Mouse (Mus musculus): Measurements from ENCODE around the gene Eef1akmt4. TPM values are rescaled to one million over a fixed set of nuclear protein-coding genes. Genes with fewer than 3 reads are reported as not detected.

The Eef1akmt4 gene
- polyA plus RNA-seq, 1 experiment from 2014 or later: 15.0 TPM

- WGBS (ENCODE audit: insufficient replicate concordance): 35% methylated on average over 7 of the region's 7 CpGs
- Histone ChIP-seq H3K9ac (ENCODE audit: low read depth, low read length) (no peak overlapping the region), H3K27ac (ENCODE audit: low read length) (no peak overlapping the region), H3K9me3 (replicated peaks; ENCODE audit: control insufficient read depth, low read length) (no peaks in the 10 kb centered on the region), H3K4me1 (ENCODE audit: control insufficient read depth, low read depth, low read length) (peaks cover 28% of the 10 kb centered on the region), H3K4me3 (ENCODE audit: low read depth, low read length) (no peak overlapping the region), H3K4me2 (ENCODE audit: low read depth, low read length) (no peak overlapping the region), H3K36me3 (ENCODE audit: control insufficient read depth, insufficient read depth) (no peaks in the 10 kb centered on the region), H3K27me3 (ENCODE audit: control insufficient read depth, insufficient read depth, low read depth, low read length) (peaks cover 22% of the 10 kb centered on the region)
- ATAC-seq (ENCODE audit: low read depth): peak; percentile 28; the same call in 1 of the 2 replicates
These were observed 14.5 kb upstream of the Eef1akmt4 start for GRCm38 (mm10) chr16:20596687-20597441.

GRCm38 (mm10) chr16:20600511-20600910 is 10.9 kb upstream of the Eef1akmt4 start:
- no peak for ATAC-seq (ENCODE audit: low read depth)
- Histone ChIP-seq H3K4me1 (ENCODE audit: control insufficient read depth, low read depth, low read length) (peaks cover 14% of the 10 kb centered on the region), H3K27ac (ENCODE audit: low read length) (no peak overlapping the region), H3K9ac (ENCODE audit: low read depth, low read length) (no peak overlapping the region), H3K4me2 (ENCODE audit: low read depth, low read length) (no peak overlapping the region), H3K27me3 (ENCODE audit: control insufficient read depth, insufficient read depth, low read depth, low read length) (no peaks in the 10 kb centered on the region), H3K4me3 (ENCODE audit: low read depth, low read length) (no peak overlapping the region), H3K9me3 (replicated peaks; ENCODE audit: control insufficient read depth, low read length) (no peaks in the 10 kb centered on the region), H3K36me3 (ENCODE audit: control insufficient read depth, insufficient read depth) (peaks cover 2% of the 10 kb centered on the region)
- WGBS (ENCODE audit: insufficient replicate concordance): 69% methylated on average over 5 of the region's 5 CpGs

GRCm38 (mm10) chr16:20604705-20605104 is 6.7 kb upstream of the Eef1akmt4 start:
- Histone ChIP-seq H3K9me3 (replicated peaks; ENCODE audit: control insufficient read depth, low read length) (no peaks in the 10 kb centered on the region), H3K4me1 (ENCODE audit: control insufficient read depth, low read depth, low read length) (peaks cover under 1% of the 10 kb centered on the region; the same call in 1 of the 2 replicates), H3K27me3 (ENCODE audit: control insufficient read depth, insufficient read depth, low read depth, low read length) (no peaks in the 10 kb centered on the region), H3K27ac (ENCODE audit: low read length) (no peak overlapping the region), H3K4me2 (ENCODE audit: low read depth, low read length) (no peak overlapping the region), H3K9ac (ENCODE audit: low read depth, low read length) (no peak overlapping the region), H3K4me3 (ENCODE audit: low read depth, low read length) (no peak overlapping the region), H3K36me3 (ENCODE audit: control insufficient read depth, insufficient read depth) (peaks cover 7% of the 10 kb centered on the region)
- 77% methylated on average over 9 of the region's 9 CpGs for WGBS (ENCODE audit: insufficient replicate concordance)
- no peak for ATAC-seq (ENCODE audit: low read depth)

GRCm38 (mm10) chr16:20610501-20611356 is 664 bp upstream of the Eef1akmt4 start:
- ATAC-seq (ENCODE audit: low read depth): peak; percentile 50
- Histone ChIP-seq H3K4me1 (ENCODE audit: control insufficient read depth, low read depth, low read length) (peaks cover 17% of the 10 kb centered on the region), H3K9ac (ENCODE audit: low read depth, low read length) (peak overlapping the region; percentile 72), H3K27ac (ENCODE audit: low read length) (peak overlapping the region; percentile 68), H3K27me3 (ENCODE audit: control insufficient read depth, insufficient read depth, low read depth, low read length) (no peaks in the 10 kb centered on the region), H3K4me2 (ENCODE audit: low read depth, low read length) (peak overlapping the region; percentile 96), H3K4me3 (ENCODE audit: low read depth, low read length) (peak overlapping the region; percentile 70), H3K36me3 (ENCODE audit: control insufficient read depth, insufficient read depth) (peaks cover 4% of the 10 kb centered on the region; the same call in 1 of the 2 replicates), H3K9me3 (replicated peaks; ENCODE audit: control insufficient read depth, low read length) (no peaks in the 10 kb centered on the region)
- under 1% methylated on average over 28 of the region's 28 CpGs for WGBS (ENCODE audit: insufficient replicate concordance)

- H3K4me3 ChIP-seq (ENCODE audit: low read depth, low read length): peak overlapping the region; percentile 45
- H3K27ac ChIP-seq (ENCODE audit: low read length): no peak overlapping the region
- peak; percentile 7; the same call in 1 of the 2 replicates for ATAC-seq (ENCODE audit: low read depth)
- no peaks in the 10 kb centered on the region for H3K36me3 ChIP-seq (ENCODE audit: control insufficient read depth, insufficient read depth)
- peaks cover 29% of the 10 kb centered on the region for H3K4me1 ChIP-seq (ENCODE audit: control insufficient read depth, low read depth, low read length)
- no peak overlapping the region for H3K9ac ChIP-seq (ENCODE audit: low read depth, low read length)
- H3K4me2 ChIP-seq (ENCODE audit: low read depth, low read length): peak overlapping the region; percentile 97
- peaks cover 67% of the 10 kb centered on the region for H3K27me3 ChIP-seq (ENCODE audit: control insufficient read depth, insufficient read depth, low read depth, low read length)
- WGBS (ENCODE audit: insufficient replicate concordance): 4% methylated on average over 77 of the region's 83 CpGs
- no peaks in the 10 kb centered on the region for H3K9me3 ChIP-seq (replicated peaks; ENCODE audit: control insufficient read depth, low read length)
These were observed 8.4 kb downstream of the Eef1akmt4 start for GRCm38 (mm10) chr16:20619541-20620398.

- Histone ChIP-seq H3K9me3 (replicated peaks; ENCODE audit: control insufficient read depth, low read length) (no peaks in the 10 kb centered on the region), H3K27me3 (ENCODE audit: control insufficient read depth, insufficient read depth, low read depth, low read length) (peaks cover 67% of the 10 kb centered on the region), H3K4me3 (ENCODE audit: low read depth, low read length) (peak overlapping the region; percentile 72), H3K36me3 (ENCODE audit: control insufficient read depth, insufficient read depth) (no peaks in the 10 kb centered on the region), H3K27ac (ENCODE audit: low read length) (no peak overlapping the region), H3K4me2 (ENCODE audit: low read depth, low read length) (peak overlapping the region; percentile 97), H3K4me1 (ENCODE audit: control insufficient read depth, low read depth, low read length) (peaks cover 29% of the 10 kb centered on the region), H3K9ac (ENCODE audit: low read depth, low read length) (no peak overlapping the region)
- WGBS (ENCODE audit: insufficient replicate concordance): 1% methylated on average over 9 of the region's 9 CpGs
- ATAC-seq (ENCODE audit: low read depth): 0 out of 2 replicates have a peak, but pooled peaks have one; percentile 1
These were observed 9.0 kb downstream of the Eef1akmt4 start for GRCm38 (mm10) chr16:20620399-20620735.

- peaks cover 67% of the 10 kb centered on the region for H3K27me3 ChIP-seq (ENCODE audit: control insufficient read depth, insufficient read depth, low read depth, low read length)
- H3K9ac ChIP-seq (ENCODE audit: low read depth, low read length): peak overlapping the region; percentile 60
- peaks cover 29% of the 10 kb centered on the region for H3K4me1 ChIP-seq (ENCODE audit: control insufficient read depth, low read depth, low read length)
- H3K4me2 ChIP-seq (ENCODE audit: low read depth, low read length): peak overlapping the region; percentile 97
- H3K36me3 ChIP-seq (ENCODE audit: control insufficient read depth, insufficient read depth): no peaks in the 10 kb centered on the region
- WGBS (ENCODE audit: insufficient replicate concordance): under 1% methylated on average over 32 of the region's 32 CpGs
- H3K4me3 ChIP-seq (ENCODE audit: low read depth, low read length): peak overlapping the region; percentile 72
- no peak overlapping the region for H3K27ac ChIP-seq (ENCODE audit: low read length)
- ATAC-seq (ENCODE audit: low read depth): no peak; the same call in 1 of the 2 replicates
- H3K9me3 ChIP-seq (replicated peaks; ENCODE audit: control insufficient read depth, low read length): no peaks in the 10 kb centered on the region
These were observed 9.4 kb downstream of the Eef1akmt4 start for GRCm38 (mm10) chr16:20620751-20621190.

- Histone ChIP-seq H3K27me3 (ENCODE audit: control insufficient read depth, insufficient read depth, low read depth, low read length) (peaks cover 67% of the 10 kb centered on the region), H3K4me2 (ENCODE audit: low read depth, low read length) (peak within 1 kb of the TSS; percentile 97), H3K9me3 (replicated peaks; ENCODE audit: control insufficient read depth, low read length) (no peaks in the 10 kb centered on the region), H3K4me3 (ENCODE audit: low read depth, low read length) (peak within 1 kb of the TSS; percentile 72), H3K27ac (ENCODE audit: low read length) (no peak within 1 kb of the TSS), H3K36me3 (ENCODE audit: control insufficient read depth, insufficient read depth) (no peaks in the 10 kb centered on the region), H3K9ac (ENCODE audit: low read depth, low read length) (peak within 1 kb of the TSS; percentile 60), H3K4me1 (ENCODE audit: control insufficient read depth, low read depth, low read length) (peaks cover 29% of the 10 kb centered on the region)
- peak; percentile 74 for ATAC-seq (ENCODE audit: low read depth)
- under 1% methylated on average over 71 of the region's 92 CpGs for whole genome bisulfite sequencing (ENCODE audit: insufficient replicate concordance)
These were observed 10.0 kb downstream of the Eef1akmt4 start, which contains the start of gene Camk2n2 for GRCm38 (mm10) chr16:20621191-20621990. TSS of gene Camk2n2 (minus strand) at chr16:20621287.
